Mouse (Mus musculus) brain, embryonic 14.5 days (tissue): Measurements from ENCODE around the gene Slc35b2.

Experiments used
- CTCF ChIP-seq: fragments of 200-500 bp; IDR thresholded peaks from 2 replicates; pipeline ENCODE4 v1.5.1; 2012; ENCODE audit warnings: inconsistent platforms, mild to moderate bottlenecking, moderate library complexity, borderline replicate concordance; ENCODE audit not compliant: insufficient read depth, insufficient read length; ENCODE audit errors: extremely low read depth
- POLR2A ChIP-seq: fragments of 200-500 bp; IDR thresholded peaks from 2 replicates; pipeline ENCODE4 v1.6.1; 2012; ENCODE audit warnings: mild to moderate bottlenecking, inconsistent platforms, borderline replicate concordance; ENCODE audit not compliant: poor library complexity, insufficient read depth, insufficient read length, severe bottlenecking; ENCODE audit errors: extremely low read depth

DNA sequence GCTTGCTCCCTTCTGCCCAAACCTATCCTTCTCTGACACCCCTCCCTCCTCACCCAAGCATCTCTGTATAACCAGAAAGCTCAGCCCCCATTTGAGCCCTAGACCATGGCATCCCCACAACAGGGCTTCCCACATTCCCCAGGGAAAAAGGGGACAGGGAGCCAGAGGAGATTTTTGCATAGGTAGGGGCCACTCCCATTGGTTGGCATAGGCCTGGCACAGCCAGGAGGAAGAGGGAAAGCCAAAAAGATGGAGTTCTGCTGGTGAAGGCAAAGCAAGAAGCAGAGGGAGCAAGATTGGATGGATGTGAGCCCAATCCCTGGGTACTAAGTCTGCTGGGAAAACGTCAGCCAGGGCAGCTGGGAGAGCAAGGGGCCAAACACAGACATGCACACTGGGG is 20.6 kb upstream of the Slc35b2 start:
- TF ChIP-seq CTCF (no peak), POLR2A (no peak)
